Mouse (Mus musculus) megakaryocyte, adult 5-6 weeks (primary cell): ENCODE measurements at regions not wholly inside any gene's neighbourhood (a gene's known extent, or its start where the extent isn't known, plus 50 kb on each side); places are given as distances from the start of the nearest gene placed in this dataset.

Experiments used
- ATAC-seq: 2 replicates; pipeline ENCODE4 v1.8.0; 2016; ENCODE audit warnings: mild to moderate bottlenecking, inconsistent platforms; ENCODE audit not compliant: poor library complexity, severe bottlenecking

DNA sequence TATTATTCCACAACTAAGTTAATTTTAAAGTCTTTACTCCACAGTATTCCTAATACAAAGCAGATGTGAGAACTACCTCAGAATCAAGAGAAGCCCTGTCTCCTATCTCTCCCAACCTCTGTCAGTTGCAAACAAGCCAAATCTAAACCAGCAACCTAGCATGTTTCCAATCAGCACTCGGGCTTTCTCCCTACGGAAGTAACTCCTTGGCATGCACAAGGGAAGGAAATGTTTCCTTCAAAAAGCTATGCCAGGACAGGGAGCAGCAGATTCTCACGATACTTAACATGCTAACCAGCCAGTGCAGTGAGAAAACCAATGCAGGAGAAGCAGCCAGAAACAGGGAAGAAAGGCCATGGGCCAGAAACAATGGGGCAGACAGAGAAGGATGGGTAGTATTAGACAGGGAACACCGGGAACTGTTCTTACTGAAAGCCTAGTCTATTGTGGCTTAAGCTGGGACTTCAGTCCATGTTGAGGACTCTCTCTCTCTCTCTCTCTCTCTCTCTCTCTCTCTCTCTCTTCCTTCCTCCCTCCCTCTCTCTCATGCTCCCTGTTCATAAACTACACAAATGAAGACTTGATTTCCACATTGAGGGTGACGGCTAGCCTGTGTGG lies 262.8 kb downstream of the Atp6ap1l start:
- ATAC-seq = no peak
